Mouse (Mus musculus) CH12F3 (cell line): ENCODE data around the gene Fam227b.

ENCODE experiments used
- in situ Hi-C: fragments of 300-500 bp; cut with MboI; formaldehyde crosslinking; loops from 2 replicates; pipeline ENCODE4 v1.14.3; 2020; ENCODE audit warnings: low sequenced_read_pairs

Gene Fam227b

DNA sequence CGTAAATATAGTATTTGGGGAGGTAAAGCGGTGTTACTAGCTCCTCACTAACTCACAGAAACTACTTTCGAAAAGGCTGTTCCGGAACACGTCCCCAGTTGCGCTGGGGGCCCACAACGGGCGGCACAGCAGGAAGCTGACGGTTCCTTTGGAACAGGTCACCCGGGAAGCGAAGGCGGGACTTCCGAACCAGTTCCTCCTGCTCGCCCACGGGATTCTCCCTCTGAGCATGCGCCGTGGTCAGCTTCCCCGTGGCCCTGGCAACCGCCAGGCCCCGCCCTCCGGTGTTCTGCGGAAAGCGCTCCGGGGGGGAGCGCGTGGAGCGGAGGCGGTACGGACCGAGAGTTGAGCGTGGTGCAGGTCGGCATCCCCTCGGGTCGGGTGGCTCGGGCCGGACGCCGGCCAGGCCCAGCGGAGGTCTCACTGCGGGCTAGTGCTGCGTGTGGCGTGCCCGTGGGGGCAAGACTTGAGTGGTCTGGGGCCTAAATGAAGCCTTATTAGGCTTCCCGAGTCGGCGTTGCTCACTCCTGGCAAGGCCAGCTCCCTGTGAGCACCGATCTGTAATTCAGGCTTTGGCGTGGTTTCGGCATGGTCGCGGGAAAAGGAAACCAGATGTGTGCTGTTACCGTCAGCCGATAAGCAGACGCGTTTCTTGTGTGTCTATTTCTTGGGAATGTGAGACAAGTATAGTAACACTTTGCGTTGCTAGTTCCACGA, at the start of gene Fam227b, which contains the start of gene Dtwd1:
Gene Fam227b, minus strand, starts transcription at position 150 of the 717 bp plus-strand sequence.
Gene Dtwd1, plus strand, starts transcription at position 287 of the 717 bp plus-strand sequence.
- in situ Hi-C loops = no loop called here

DNA sequence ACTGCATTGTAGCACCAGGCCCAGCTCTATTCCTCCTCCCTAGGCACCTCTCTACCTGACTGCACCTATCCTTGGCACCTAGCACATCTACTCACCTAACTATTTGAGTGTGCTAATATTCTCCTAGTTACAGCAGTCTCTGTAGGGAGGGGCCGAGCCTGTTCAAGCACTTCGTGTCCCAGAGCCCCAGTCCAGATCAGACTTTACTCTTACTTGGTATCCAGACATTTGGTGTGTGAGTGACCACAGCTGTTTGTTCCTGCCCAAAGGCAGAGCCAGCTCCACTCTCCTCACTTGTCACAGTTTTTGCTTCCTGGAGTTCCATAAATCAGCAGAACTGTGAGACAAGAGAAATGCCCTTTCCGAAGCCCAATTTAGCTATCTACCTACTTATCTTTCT, 47.2 kb upstream of the Fam227b start:
- in situ Hi-C loops = no loop called here

DNA sequence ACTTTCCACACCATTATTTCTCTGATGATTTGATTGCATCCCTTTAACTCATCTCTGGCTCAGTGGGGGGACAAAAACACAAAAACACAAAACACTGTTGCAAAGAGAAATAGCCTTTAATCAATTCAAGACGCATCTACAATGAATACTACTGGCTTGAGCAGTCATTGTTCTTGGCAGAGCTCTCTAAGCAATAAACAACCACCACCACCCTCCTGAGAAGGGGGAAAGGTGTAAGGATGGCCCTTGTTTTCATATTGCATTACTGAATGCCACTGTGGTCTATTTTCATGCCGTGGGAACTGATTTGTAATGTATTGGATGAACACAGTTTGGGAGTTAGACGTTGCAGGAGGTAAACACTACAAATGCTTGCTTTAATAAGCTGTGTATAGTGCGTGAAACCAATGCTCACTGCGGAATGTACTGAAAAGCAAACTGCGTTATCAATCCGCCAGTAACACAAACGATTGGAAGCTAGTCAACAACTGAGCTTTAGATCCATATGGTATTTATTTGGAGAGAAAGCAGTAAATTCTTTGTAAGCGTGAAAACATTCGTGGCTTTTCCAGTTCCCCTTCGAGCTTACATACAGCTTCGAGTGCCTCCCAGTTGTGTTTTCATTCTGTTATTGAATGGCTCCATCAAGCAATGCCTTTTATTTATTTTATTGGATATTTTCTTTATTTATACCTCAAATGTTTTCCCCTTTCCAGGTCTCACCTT, 44.0 kb upstream of the Fam227b start:
- in situ Hi-C loops = no loop called here

DNA sequence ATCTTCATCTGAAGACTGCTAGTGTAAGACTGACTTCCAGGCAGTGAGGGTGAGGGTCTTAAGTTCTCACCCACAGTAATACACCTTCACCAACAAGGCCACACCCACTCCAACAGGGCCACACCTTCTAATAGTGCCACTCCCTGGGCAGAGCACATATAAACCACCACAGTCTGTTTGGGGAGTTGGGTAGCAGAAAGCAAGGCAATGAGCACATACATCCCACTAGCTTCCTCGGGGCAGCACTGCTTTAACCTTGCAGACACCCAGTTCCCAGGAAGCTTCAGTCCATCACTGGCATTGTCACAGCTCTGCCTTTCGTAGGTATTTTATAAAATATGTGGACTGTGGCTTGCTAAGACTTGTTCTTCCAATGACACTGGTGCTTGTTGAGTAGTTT, 40.3 kb upstream of the Fam227b start:
- in situ Hi-C loops = no loop called here

DNA sequence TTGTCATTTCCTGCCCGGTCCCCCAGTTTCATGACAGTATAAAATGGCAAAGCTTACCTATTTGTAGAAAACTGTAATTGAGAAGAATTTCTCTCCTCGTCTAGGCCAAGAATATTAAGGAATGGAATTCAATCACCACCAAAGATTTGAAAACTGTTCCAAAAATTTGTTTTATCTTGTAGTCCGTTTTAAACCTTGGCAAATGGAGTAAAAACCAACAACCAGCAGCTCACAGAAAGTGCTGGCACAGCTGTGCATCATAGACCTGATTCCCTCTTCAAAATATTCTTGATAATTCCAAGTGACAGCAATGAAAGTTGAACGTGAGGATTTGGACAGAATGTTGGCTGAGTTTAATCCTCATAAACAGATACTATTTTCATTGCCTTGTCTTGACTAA, 39.5 kb upstream of the Fam227b start:
- in situ Hi-C loops = no loop called here

DNA sequence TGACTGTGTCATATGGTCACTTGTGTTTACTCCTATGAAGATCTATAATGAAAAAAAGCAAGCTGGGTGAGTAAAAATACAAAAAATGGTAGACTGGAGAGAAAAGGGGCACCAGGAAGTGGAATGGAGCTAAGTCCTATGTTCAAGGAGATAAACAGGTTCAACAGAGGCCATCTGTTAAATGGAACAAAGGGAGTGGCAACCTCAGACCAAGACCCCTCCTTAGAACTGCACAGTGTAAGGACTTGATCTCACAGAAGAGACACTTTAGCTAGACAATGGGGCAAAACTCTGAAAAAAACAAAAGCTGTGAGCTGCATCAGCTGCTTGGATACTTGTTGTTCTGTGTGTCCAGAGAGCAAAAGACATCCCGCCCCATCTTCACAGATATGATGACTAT, 19.6 kb upstream of the Fam227b start:
- in situ Hi-C loops = no loop called here

- in situ Hi-C loops = no loop called here
Measured at GRCm38 (mm10) chr2:126166848-126167617, 15.2 kb upstream of the Fam227b start.

DNA sequence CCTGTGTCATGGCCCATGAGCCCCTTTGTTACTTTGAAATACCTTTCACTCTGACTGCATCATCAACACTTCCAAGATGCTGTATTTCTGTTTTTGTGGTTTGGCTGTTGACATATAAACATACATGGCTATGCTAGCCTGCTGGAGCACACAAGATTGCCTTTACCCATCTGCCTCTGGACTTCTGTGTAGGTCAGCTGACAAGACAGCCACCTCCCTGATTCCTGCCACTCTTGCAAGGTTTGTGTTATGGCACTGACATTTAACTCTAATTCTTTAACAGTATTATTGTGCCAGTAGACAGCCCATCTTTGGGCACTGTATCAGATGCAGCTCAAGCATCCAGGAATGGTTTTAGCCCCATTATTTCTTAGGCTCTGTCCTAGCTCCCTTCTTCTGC, 14.5 kb upstream of the Fam227b start:
- in situ Hi-C loops = no loop called here

GRCm38 (mm10) chr2:126165277-126166018, 13.6 kb upstream of the Fam227b start:
- in situ Hi-C loops = no loop called here

- in situ Hi-C loops = no loop called here
Measured at GRCm38 (mm10) chr2:126147723-126148122, 4.1 kb downstream of the Fam227b start.

- in situ Hi-C loops = no loop called here
Measured at GRCm38 (mm10) chr2:126094616-126095015, 57.2 kb downstream of the Fam227b start.

DNA sequence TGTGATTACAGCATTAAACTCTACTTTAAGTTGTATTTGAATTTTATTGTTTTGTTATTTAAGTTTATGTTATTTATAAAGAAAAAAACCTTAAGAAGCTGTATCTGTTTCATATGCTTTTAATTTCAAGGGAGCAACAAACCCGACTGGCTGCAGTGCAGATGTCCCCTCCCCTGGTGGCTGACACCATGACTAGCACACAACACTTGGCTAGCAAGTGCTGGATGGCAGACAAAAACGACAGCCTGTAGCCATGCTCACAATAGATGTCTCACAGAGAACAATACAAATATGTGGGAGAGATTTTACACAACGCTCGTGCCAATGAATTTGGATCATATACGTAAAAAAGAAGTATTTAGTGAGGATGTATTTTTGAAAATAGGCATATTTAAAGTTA, 61.4 kb downstream of the Fam227b start:
- in situ Hi-C loops = no loop called here

DNA sequence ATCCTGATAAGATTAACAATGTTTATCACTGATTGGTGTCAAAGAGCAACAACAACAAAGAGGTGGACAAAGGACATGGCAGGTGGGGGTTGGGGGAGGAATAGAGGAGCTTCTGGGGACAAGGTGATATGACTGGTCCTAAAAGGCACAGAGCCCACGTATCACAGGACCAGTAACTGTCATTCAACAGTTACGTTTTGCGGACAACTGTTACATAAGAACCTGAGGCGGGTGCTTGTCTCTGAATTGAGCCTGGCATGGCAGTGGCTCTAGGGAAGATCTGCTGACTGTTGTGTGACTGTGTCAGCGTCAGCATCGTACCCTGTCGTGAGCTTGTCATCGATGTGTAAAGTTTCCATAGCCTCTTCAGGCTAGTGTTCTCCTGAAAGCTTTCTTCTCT, 65.6 kb downstream of the Fam227b start:
- in situ Hi-C loops = no loop called here

DNA sequence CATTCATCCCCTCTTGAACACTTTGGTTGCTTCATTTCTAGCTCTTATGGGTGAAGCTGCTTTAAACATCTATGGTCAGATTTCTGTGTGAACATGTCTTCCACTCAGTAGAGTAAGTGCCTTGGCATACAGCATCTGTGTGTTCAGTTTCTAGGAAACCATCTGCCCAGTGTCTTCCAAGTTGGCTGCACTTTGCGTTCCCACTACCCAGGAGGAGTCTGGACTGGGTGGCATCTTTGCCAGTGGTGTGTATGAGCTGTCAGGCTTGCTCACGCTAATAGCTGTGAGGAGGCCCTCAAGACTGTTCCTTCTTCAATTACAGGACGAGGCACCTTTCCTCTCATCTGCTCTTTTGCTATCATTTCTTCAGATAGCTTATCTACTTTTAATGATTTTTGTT, 67.5 kb downstream of the Fam227b start:
- in situ Hi-C loops = no loop called here

- in situ Hi-C loops = no loop called here
Measured at GRCm38 (mm10) chr2:126079086-126079485, 72.7 kb downstream of the Fam227b start.

GRCm38 (mm10) chr2:126076506-126076905, 75.3 kb downstream of the Fam227b start:
- in situ Hi-C loops = no loop called here

GRCm38 (mm10) chr2:126073744-126074143, 78.1 kb downstream of the Fam227b start:
- in situ Hi-C loops = no loop called here

GRCm38 (mm10) chr2:126069740-126070139, 82.1 kb downstream of the Fam227b start:
- in situ Hi-C loops = no loop called here

DNA sequence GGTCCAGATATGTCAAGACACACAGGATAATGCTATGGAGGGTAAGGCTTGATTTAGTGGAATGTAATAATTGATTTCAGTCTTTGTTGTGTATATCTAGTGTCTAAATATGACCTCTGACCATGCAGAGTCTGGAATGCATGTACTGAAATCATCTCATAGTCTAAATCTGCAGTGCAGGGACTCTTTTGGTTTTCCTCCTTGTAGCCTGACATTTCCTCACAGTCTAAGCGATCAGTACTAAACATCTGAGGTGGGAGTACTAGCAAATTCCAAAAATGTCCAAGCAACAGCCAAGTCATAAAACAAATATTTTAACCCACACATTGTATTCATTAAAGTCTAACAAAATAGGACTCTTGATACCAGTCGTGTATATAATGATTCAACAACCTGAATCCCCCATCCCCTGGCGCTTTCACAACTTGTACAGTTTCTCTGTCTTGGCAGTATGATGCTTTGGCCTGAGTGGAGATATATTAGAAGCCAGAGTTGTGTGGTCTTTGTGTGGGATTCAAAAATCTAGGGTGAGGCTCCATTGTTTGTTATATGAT, 86.4 kb downstream of the Fam227b start:
- in situ Hi-C loops = no loop called here

GRCm38 (mm10) chr2:126064814-126065213, 87.0 kb downstream of the Fam227b start:
- in situ Hi-C loops = no loop called here

DNA sequence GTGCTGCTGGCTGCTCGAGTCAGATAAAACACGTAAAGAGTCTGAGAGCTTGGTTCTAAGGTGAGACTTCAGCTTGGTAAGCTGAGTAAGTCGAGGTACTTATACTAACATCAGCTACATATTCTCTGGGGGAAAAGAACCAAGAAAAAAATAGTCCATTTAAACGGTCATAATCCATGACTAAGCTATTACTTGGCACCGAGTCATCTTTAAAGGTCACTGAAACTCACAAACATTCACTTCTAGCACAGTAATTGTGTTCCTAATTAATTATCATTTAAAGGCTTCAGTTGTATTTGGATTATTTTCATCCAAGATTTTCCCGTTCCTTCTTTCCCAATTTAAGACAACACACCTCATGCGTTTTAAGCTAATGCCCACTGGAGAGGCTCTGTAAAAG, 88.9 kb downstream of the Fam227b start:
- in situ Hi-C loops = no loop called here
